Mouse (Mus musculus): ENCODE data around the gene Ltbr.
"Not testable (repeated sequence)": the region's sequence is repeated elsewhere in the genome, so short reads cannot be mapped to it uniquely, and the experiment has no call there.

Ltbr gene

DNA sequence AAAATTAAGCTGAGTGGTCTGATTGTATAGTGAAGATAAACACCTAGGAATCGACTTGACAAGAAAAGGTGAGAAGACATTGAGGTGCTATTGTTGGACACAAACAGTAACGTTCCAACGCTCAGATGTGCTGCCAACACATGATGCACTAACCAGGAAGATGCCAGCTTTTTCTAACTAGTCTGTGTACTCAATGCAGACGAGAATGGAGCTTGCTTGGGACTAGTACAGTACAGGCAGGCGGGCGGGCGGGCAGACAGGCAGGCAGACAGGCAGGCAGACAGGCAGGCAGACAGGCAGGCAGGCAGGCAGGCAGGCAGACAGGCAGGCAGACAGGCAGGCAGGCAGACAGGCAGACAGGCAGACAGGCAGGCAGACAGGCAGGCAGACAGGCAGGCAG, 9.3 kb downstream of the Ltbr start:
- POLR2A ChIA-PET, result interaction anchor here in 2 of 4 experiments (0.7 kb wide), 3 partner anchors 61 to 139 kb away, joined by 3 read pairs; no protein-coding TSS in a partner anchor
- CTCF ChIA-PET, result interaction anchor here in 2 of 4 experiments (0.6 to 1.1 kb wide), 3 partner anchors 13 to 272 kb away, joined by 3 to 4 read pairs (median 3); no protein-coding TSS in a partner anchor

GRCm38 (mm10) chr6:125303242-125303641, 10.4 kb downstream of the Ltbr start:
- POLR2A ChIA-PET, result interaction anchor here in 1 of 4 experiments (0.7 kb wide), 1 partner anchor 107 kb away, joined by 3 read pairs; no protein-coding TSS in a partner anchor
- CTCF ChIA-PET, result no interaction called here

DNA sequence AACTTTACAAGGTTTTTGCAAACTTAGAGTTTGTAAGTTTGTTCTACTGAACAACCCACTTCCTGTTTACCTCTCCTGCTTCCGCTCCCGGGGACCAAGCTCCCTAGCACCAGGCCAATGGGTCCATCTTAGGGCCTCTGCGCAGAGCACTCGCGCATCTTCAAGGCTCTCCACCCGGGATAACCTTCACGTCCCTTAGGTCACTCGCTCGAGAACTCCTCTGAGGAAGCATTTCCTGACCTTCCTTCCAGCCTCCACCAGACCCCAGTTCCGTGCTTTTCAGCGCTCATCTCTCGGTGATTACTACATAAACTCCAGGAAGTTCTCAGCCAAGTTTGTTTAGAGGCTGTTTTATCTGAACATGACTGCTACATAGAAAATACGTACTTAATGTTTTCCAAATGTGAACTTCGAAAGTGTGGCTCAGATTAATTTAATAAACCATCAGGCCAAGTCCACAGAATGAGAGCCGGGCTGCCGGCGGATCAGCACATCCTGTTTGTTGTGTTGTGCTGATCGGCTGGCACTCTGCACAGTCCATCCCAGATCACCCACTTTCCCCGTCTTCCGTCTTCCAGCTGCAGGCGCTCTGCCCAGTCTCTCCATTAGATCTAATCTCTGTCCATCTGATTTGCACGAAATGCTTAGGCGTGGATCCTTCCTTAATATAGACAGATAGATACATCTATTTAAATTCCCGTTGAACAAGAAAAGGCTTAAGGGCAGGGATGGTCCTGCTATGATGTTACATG, 11.3 kb downstream of the Ltbr start:
- POLR2A ChIA-PET, result interaction anchor here in 2 of 4 experiments (0.6 to 0.8 kb wide), 4 partner anchors 106 to 176 kb away, joined by 3 to 5 read pairs (median 3); no protein-coding TSS in a partner anchor
- CTCF ChIA-PET, result no interaction called here

GRCm38 (mm10) chr6:125300982-125301381, 12.7 kb downstream of the Ltbr start:
- ChIA-PET POLR2A (interaction anchor here in 1 of 4 experiments (0.6 to 1.2 kb wide), 2 partner anchors 135 to 808 kb away, joined by 3 read pairs; no protein-coding TSS in a partner anchor), CTCF (no interaction called here)

DNA sequence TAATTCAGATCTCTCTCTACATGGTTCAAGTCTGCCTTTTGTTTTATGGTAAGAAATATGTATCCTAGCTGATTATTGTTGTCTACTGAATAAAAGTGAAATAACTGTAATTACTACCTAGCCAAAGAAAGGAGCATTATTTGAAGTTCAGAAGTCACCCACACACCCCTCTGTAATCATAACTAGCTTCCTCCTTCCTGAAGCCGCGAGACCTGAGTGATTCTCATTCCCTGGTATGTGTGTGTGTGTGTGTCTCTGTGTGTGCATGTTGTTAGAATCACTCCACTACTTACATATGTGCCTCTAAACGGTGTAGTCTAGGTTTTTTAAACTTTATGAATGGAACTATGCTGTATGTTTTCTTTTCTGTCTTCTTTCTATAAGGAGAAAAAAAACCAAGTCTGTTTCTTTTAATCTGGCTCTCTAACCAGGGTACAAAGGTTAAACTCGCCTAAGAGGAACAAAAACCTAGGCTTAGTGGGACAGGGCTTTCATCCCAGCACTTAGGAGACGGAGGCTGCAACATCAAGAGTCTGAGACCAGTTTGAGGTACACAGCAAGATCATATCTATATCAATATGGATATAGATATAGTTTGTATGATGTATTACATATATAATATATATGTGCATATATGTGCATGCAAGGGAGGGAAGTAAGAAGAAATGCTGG, 16.4 kb downstream of the Ltbr start:
- ChIA-PET POLR2A (interaction anchor here in 1 of 4 experiments (1.0 to 1.7 kb wide), 2 partner anchors 24 to 28 kb away, joined by 3 to 4 read pairs; partner anchors contain the start of gene Scnn1a), CTCF (no interaction called here)

DNA sequence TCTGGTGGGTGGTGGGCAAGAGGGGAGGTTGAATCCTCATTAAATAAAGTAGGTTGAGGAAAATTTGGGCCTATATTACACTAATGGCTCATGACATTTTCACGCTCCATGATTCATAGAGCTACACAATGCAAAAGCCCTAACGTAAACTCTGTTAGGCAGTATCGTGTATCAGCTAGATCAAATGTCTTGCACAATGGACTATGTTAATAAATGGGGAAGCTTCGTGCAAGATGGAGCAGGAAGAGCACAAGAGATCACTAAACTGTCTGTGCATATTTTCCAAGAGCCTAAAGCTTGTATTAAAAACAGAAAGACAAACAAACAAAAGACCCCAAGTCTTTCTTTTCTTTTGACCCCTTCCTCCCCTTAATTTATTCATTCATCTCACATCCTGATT, 19.6 kb downstream of the Ltbr start:
- POLR2A ChIA-PET, result no interaction called here
- CTCF ChIA-PET, result no interaction called here

- CTCF ChIA-PET, result no interaction called here
- POLR2A ChIA-PET, result interaction anchor here in 1 of 4 experiments (0.5 kb wide), 1 partner anchor 34 kb away, joined by 3 read pairs; no protein-coding TSS in a partner anchor
Observed at GRCm38 (mm10) chr6:125292256-125292655, 21.4 kb downstream of the Ltbr start.

GRCm38 (mm10) chr6:125291329-125291728, 22.4 kb downstream of the Ltbr start:
- ChIA-PET CTCF (no interaction called here), POLR2A (no interaction called here)

GRCm38 (mm10) chr6:125288730-125289129, 25.0 kb downstream of the Ltbr start:
- POLR2A ChIA-PET, result interaction anchor here in 2 of 4 experiments (1.2 kb wide), 2 partner anchors 33 to 326 kb away, joined by 3 to 4 read pairs; partner anchors contain the start of gene Scnn1a (in 1 of the 2)
- CTCF ChIA-PET, result no interaction called here

GRCm38 (mm10) chr6:125286944-125287343, 26.7 kb downstream of the Ltbr start:
- CTCF ChIA-PET, result interaction anchor here in 3 of 4 experiments (0.6 to 4.0 kb wide), 3 partner anchors 12 to 22 kb away, joined by 7 to 19 read pairs (median 12); no protein-coding TSS in a partner anchor
- POLR2A ChIA-PET, result interaction anchor here in 2 of 4 experiments (1.0 kb wide), 2 partner anchors 34 to 95 kb away, joined by 3 read pairs; partner anchors contain the start of genes Mrpl51 (in 1 of the 2) and Ncapd2 (in 1 of the 2)

DNA sequence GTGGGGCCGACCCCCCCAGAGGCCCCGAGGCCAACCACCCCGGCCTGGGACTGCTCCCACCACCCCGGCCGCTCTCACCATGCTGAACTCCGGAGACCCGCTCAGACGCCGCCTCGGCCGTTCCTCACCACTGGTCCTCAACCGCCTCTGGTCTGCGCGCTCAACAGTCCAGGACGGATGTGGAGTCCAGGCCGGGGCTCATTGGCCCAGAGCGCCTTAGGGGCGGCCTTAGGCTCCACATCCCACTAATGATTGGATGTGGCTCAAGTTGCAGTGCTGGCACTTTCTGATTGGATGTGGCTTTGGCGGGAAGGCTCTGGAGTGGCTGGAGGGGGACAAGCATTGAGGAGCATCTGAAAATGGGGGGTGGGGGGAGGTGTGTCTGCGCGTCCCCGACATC, 27.8 kb downstream of the Ltbr start, which contains the start of gene Tuba3a:
TSS of gene Tuba3a (minus strand) at position 153 of the 400 bp plus-strand sequence.
- ChIA-PET CTCF (interaction anchor here in 2 of 4 experiments (0.8 to 4.0 kb wide), 5 partner anchors 11 to 317 kb away, joined by 3 to 19 read pairs (median 5); no protein-coding TSS in a partner anchor), POLR2A (interaction anchor here in 3 of 4 experiments (0.5 to 1.5 kb wide), 5 partner anchors 57 to 292 kb away, joined by 3 to 8 read pairs (median 4); no protein-coding TSS in a partner anchor)

DNA sequence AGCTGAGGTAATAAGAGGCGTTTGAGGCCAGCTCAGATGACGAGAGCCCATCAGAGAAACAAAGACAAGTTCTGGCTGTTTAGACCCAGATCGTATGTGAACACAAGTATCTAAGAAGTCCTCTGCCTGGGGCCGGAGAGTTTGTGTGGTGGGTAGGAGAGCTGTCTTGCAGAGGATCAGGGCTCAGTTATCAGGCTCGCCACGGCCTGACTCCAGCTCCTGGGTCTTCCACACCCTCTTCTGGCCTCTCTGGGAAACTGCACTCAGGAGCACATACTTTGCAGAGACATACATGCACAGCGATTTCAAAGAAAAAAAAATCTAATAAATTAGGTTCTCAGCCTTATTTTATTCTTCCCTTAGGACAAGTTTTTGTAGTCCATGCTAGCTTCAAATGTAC, 28.9 kb downstream of the Ltbr start:
- ChIA-PET CTCF (interaction anchor here (0.6 to 4.0 kb wide), 10 partner anchors 9 to 216 kb away, joined by 3 to 19 read pairs (median 4); no protein-coding TSS in a partner anchor), POLR2A (interaction anchor here (0.6 to 1.5 kb wide), 15 partner anchors 10 to 479 kb away, joined by 3 to 13 read pairs (median 3); no protein-coding TSS in a partner anchor)

- CTCF ChIA-PET, result interaction anchor here (0.6 to 4.0 kb wide), 10 partner anchors 9 to 215 kb away, joined by 3 to 19 read pairs (median 4); no protein-coding TSS in a partner anchor
- POLR2A ChIA-PET, result interaction anchor here (0.6 to 1.5 kb wide), 12 partner anchors 10 to 479 kb away, joined by 3 to 13 read pairs (median 3); no protein-coding TSS in a partner anchor
Observed at GRCm38 (mm10) chr6:125284250-125284649, 29.4 kb downstream of the Ltbr start.

- POLR2A ChIA-PET, result interaction anchor here in 2 of 4 experiments (1.1 to 1.5 kb wide), 2 partner anchors 26 to 98 kb away, joined by 3 read pairs; partner anchors contain the start of gene Plekhg6 (in 1 of the 2)
- CTCF ChIA-PET, result not testable (repeated sequence)
Observed at GRCm38 (mm10) chr6:125282721-125283120, 31.0 kb downstream of the Ltbr start.

DNA sequence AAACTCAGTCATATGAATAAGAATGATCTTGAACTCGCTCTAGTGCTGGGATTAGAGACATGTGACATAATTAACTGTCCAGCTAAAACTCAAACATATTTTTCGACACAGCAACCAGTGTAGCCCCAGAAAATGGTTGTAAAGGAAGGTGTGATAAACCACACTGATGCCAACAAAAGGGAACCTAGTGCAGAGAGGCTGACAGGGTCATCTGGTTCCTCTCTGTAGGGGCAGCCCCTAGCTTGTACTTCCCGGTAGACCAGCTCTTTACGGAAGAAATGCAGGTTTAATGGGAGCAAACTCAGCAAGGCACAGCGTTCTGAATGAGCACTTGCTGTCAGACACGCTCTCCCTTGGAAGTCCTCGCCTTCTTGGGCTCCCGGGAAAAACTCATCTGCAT, 34.0 kb downstream of the Ltbr start:
- POLR2A ChIA-PET, result interaction anchor here in 3 of 4 experiments (0.6 to 1.3 kb wide), 7 partner anchors 20 to 811 kb away, joined by 3 to 5 read pairs (median 4); no protein-coding TSS in a partner anchor
- CTCF ChIA-PET, result interaction anchor here in 2 of 4 experiments (0.9 to 1.1 kb wide), 4 partner anchors 19 to 323 kb away, joined by 3 to 4 read pairs (median 3); no protein-coding TSS in a partner anchor

- POLR2A ChIA-PET, result interaction anchor here in 3 of 4 experiments (0.7 to 2.2 kb wide), 13 partner anchors 10 to 344 kb away, joined by 3 to 7 read pairs (median 3); partner anchors contain the start of genes Mrpl51 (in 2 of the 3), Ncapd2 (in 2 of the 3), Mlf2 (in 1 of the 3) and Vamp1 (in 1 of the 3)
- CTCF ChIA-PET, result interaction anchor here (0.5 to 3.3 kb wide), 79 partner anchors 9 to 893 kb away, joined by 3 to 30 read pairs (median 4); partner anchors contain the start of genes Tuba3a (in 2 of the 4), Lag3 (in 1 of the 4), Lpar5 (in 1 of the 4) and P3h3 (in 1 of the 4)
Observed at GRCm38 (mm10) chr6:125274841-125275563, 38.7 kb downstream of the Ltbr start.

DNA sequence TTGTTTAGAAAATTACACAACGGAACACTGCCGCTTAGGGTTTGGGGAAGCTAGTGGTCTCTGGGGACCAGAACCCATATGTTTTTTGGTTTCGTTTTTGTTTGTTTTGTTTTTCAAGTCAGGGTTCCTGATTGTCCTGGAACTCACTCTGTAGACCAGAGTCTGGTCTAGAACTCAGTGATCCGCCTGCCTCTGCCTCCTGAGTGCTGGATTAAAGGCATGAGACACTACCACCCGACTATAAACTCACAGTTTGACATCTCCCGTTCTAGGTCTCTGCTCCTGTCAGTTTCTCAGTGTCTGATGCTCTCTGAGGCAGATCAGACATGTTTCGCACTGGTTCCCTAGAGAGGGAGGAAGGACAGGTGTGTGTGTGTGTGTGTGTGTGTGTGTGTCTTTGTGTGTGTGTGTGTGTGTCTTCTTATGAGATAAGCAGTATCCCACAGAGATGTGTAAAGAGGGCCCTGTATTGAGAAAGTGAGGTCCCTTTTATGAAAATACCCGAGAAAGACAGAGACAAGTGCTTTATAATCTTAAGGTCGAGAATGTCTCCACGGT, 41.4 kb downstream of the Ltbr start:
- CTCF ChIA-PET, result interaction anchor here in 3 of 4 experiments (0.6 to 2.0 kb wide), 9 partner anchors 15 to 491 kb away, joined by 3 to 11 read pairs (median 4); partner anchors contain the start of gene Gapdh (in 1 of the 3)
- POLR2A ChIA-PET, result interaction anchor here in 3 of 4 experiments (0.6 to 4.4 kb wide), 13 partner anchors 9 to 389 kb away, joined by 3 to 23 read pairs (median 4); partner anchors contain the start of genes Mrpl51 (in 1 of the 3), Ncapd2 (in 1 of the 3) and Tapbpl (in 1 of the 3)

Measured in embryonic stem cell, embryonic (primary cell).